Mouse (Mus musculus) MEL (cell line): ENCODE measurements at regions not wholly inside any gene's neighbourhood (a gene's known extent, or its start where the extent isn't known, plus 50 kb on each side); places are given as distances from the start of the nearest gene placed in this dataset.

Experiments used
- MYB ChIP-seq: IDR thresholded peaks from 2 replicates; pipeline ENCODE4 v1.6.1; 2011; ENCODE audit warnings: mild to moderate bottlenecking, low read depth, low read length, improper control_type of control experiment
- POLR2A ChIP-seq, 2 experiments: IDR thresholded peaks; 2 replicates each; pipeline ENCODE4 v1.6.1; 2011 to 2012; ENCODE audit warnings: low read length in 2 of 2, mild to moderate bottlenecking in 2 of 2, control low read depth in 1 of 2, improper control_type of control experiment in 1 of 2, low read depth in 1 of 2, moderate library complexity in 1 of 2; ENCODE audit not compliant: control insufficient read depth in 1 of 2, insufficient read depth in 1 of 2, poor library complexity in 1 of 2
- POLR2AphosphoS5 ChIP-seq: IDR thresholded peaks from 2 replicates; pipeline ENCODE4 v1.6.1; 2012; ENCODE audit warnings: low read depth, borderline replicate concordance, mild to moderate bottlenecking, inconsistent platforms, low read length, moderate library complexity, mixed read lengths
- ZMIZ1 ChIP-seq: IDR thresholded peaks from 2 replicates; pipeline ENCODE4 v1.6.1; 2012; ENCODE audit warnings: low read depth, mild to moderate bottlenecking, inconsistent platforms, low read length, improper control_type of control experiment, moderate library complexity

GRCm38 (mm10) chr14:114062582-114062981 is 748.2 kb downstream of the Tpm3-rs7 start:
- TF ChIP-seq POLR2AphosphoS5 (no peak), MYB (no peak), POLR2A (IDR thresholded peaks at IDR 0.05; ENCODE audit: control insufficient read depth in 1 of 2, insufficient read depth in 1 of 2, low read depth in 1 of 2, low read length in 2 of 2, poor library complexity in 1 of 2) (no peak), ZMIZ1 (no peak)
